Mouse (Mus musculus) embryonic fibroblast, embryonic 13.5 days (primary cell): ENCODE data around the gene Stx11. TPM values are rescaled to one million over a fixed set of nuclear protein-coding genes. Genes with fewer than 3 reads are reported as not detected.

Source experiments
- H3K27ac ChIP-seq: 2 replicates; pipeline ENCODE4 v1.5.1; 2012; ENCODE audit warnings: low read length, control low read depth, inconsistent platforms; ENCODE audit not compliant: insufficient read depth
- H3K4me1 ChIP-seq: 2 replicates; pipeline ENCODE4 v1.6.1; 2011; ENCODE audit warnings: low read length; ENCODE audit not compliant: control insufficient read depth, insufficient read depth
- H3K4me3 ChIP-seq: 2 replicates; pipeline ENCODE4 v1.5.1; 2011; ENCODE audit warnings: mild to moderate bottlenecking, control low read depth, low read length; ENCODE audit not compliant: insufficient read depth
- CTCF ChIP-seq: IDR thresholded peaks from 2 replicates; pipeline ENCODE4 v1.5.1; 2011; ENCODE audit warnings: mild to moderate bottlenecking, control low read depth, low read length, moderate library complexity, borderline replicate concordance; ENCODE audit not compliant: insufficient read depth
- POLR2A ChIP-seq: IDR thresholded peaks from 2 replicates; pipeline ENCODE4 v1.6.1; 2011; ENCODE audit warnings: low read depth, mild to moderate bottlenecking, control low read depth, low read length, moderate library complexity
- polyA plus RNA-seq: library from polyadenylated mRNA; stranded (reverse); fragments of >200 nt; gene quantifications from 2 replicates; pipeline ENCODE4 v1.2.4, GENCODE M21; 2011; ENCODE audit warnings: low read depth; ENCODE audit not compliant: missing spikeins, insufficient read length

Gene Stx11
- polyA plus RNA-seq, 1 experiment, result 5.1 TPM

GRCm38 (mm10) chr10:12986485-12986884, 22.4 kb upstream of the Stx11 start:
- Histone ChIP-seq H3K27ac (no peak overlapping the region), H3K4me1 (peaks cover 4% of the 10 kb centered on the region), H3K4me3 (no peak overlapping the region)
- TF ChIP-seq POLR2A (no peak), CTCF (no peak)

DNA sequence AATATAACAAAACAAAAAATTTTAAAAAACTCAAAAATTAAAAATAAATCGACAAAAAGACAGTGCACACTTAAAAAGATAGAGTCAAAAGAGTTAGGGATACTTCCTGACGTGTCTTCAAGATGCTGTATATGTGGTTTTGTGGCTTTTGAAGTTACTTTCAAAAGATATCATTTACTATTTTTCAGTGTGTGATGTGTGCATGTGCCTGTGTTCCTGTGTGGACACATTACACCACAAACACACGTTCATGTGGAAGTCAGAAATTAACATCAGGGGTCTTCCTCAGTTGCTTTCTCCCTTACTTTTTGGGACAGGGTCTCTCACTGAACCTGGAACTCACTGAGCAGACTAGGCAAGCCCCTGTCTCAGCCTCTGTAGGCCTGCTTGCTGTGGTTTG, 20.9 kb upstream of the Stx11 start:
- H3K4me1 ChIP-seq, result peaks cover 4% of the 10 kb centered on the region
- H3K27ac ChIP-seq, result no peak overlapping the region
- TF ChIP-seq POLR2A (no peak), CTCF (no peak)
- H3K4me3 ChIP-seq, result no peak overlapping the region

GRCm38 (mm10) chr10:12983516-12983915, 19.4 kb upstream of the Stx11 start:
- H3K4me1 ChIP-seq, result no peaks in the 10 kb centered on the region; the same call in 1 of the 2 replicates
- no peak overlapping the region for H3K27ac ChIP-seq
- no peak overlapping the region for H3K4me3 ChIP-seq
- TF ChIP-seq POLR2A, result no peak
- TF ChIP-seq CTCF, result no peak

DNA sequence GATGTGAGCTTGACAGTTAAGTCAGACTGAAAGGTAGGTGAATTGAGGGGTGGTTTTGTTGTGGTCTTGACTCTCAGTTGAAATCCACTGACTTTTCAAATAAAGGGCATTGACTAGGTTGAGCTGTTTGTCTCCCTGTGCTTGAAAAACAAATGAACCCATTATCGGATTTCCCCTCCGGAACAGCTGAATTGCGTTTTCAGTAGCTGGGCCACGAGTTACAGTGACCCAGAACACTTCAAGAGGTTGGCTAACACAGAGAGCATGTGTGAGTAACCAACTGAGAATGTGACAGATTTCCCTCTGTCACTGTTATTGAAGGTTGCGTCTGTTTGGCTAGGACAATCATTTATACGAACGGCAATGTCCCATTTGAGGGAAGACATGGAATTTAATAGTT, 17.0 kb upstream of the Stx11 start:
- Histone ChIP-seq H3K4me1 (no peaks in the 10 kb centered on the region; the same call in 1 of the 2 replicates), H3K4me3 (no peak overlapping the region), H3K27ac (no peak overlapping the region)
- TF ChIP-seq POLR2A, result no peak
- no peak for TF ChIP-seq CTCF

GRCm38 (mm10) chr10:12977787-12978212, 13.7 kb upstream of the Stx11 start:
- TF ChIP-seq CTCF (no peak), POLR2A (no peak)
- H3K4me3 ChIP-seq, result no peak overlapping the region
- no peaks in the 10 kb centered on the region; the same call in 1 of the 2 replicates for H3K4me1 ChIP-seq
- no peak overlapping the region for H3K27ac ChIP-seq

DNA sequence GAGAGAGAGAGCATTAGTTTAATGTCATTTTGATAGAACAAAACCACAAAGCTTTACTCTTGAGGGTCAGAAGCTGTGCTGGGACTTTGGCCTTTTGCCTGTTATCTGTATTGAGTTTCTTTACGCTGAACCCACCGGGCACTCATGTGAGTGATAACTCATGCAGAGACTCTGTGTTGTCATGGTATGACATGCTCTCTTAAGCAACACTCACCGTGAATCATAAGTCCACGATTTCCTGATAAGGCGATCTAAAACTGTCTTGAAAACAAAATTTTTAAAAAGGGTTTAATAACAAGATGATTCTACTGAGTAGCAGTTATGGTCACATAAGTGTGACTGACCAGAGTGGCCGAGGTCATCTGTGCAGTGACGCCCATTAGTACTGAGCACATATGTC, 12.5 kb upstream of the Stx11 start:
- no peak overlapping the region for H3K27ac ChIP-seq
- TF ChIP-seq CTCF, result no peak
- no peak for TF ChIP-seq POLR2A
- H3K4me1 ChIP-seq, result no peaks in the 10 kb centered on the region; the same call in 1 of the 2 replicates
- no peak overlapping the region for H3K4me3 ChIP-seq

DNA sequence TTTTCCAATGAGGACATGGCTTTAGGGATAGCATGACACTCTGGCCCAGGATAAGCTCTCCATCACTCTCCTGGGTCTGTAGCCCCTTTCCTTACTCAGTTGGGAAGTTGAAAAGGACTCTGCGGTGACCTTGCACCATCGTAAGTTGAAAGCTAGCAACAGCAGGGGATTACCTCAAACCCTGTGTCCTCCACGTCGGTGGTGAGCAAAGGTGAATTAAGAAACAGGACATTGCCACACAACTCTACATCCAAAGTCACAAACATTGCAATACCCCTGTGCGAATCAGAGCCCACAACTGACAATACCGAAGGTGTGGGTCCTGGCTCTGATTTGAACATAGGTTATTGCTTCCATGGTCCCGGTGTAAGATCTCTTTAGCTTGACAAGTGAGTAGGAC, 11.9 kb upstream of the Stx11 start:
- H3K4me3 ChIP-seq, result no peak overlapping the region
- H3K4me1 ChIP-seq, result no peaks in the 10 kb centered on the region; the same call in 1 of the 2 replicates
- TF ChIP-seq POLR2A (no peak), CTCF (no peak)
- H3K27ac ChIP-seq, result no peak overlapping the region

DNA sequence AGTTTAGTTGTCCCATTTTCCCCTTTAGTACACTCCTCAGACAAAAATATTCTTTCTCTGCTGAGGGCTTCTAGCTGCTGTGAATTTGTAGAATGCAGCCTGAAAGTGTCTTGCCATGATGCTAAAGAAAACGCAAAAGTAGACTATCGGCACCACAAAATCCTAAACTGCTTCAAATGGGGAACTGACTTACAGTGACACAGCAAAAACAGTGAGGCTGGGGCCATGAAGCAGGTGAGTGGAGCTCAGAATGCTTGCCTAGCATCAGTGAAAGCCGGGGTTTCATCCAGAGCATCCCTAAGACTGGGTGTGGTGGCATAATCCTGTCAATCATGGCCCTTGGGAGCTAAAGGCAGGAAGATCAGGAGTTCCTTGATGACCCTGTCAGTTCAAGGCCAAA, 11.4 kb upstream of the Stx11 start:
- TF ChIP-seq POLR2A (no peak), CTCF (no peak)
- Histone ChIP-seq H3K27ac (no peak overlapping the region), H3K4me3 (no peak overlapping the region), H3K4me1 (no peaks in the 10 kb centered on the region)

- H3K4me3 ChIP-seq, result no peak overlapping the region
- H3K27ac ChIP-seq, result no peak overlapping the region
- TF ChIP-seq CTCF, result no peak
- TF ChIP-seq POLR2A, result no peak
- H3K4me1 ChIP-seq, result no peaks in the 10 kb centered on the region
These were observed 10.5 kb upstream of the Stx11 start for GRCm38 (mm10) chr10:12974572-12974971.

- H3K4me3 ChIP-seq, result no peak overlapping the region
- TF ChIP-seq CTCF (no peak), POLR2A (no peak)
- peaks cover 3% of the 10 kb centered on the region; the same call in 1 of the 2 replicates for H3K4me1 ChIP-seq
- H3K27ac ChIP-seq, result no peak overlapping the region
These were observed 1.6 kb upstream of the Stx11 start for GRCm38 (mm10) chr10:12965669-12966180.
